ENCODE assay signal across 10 mouse cellular contexts in the genomic region with DNA sequence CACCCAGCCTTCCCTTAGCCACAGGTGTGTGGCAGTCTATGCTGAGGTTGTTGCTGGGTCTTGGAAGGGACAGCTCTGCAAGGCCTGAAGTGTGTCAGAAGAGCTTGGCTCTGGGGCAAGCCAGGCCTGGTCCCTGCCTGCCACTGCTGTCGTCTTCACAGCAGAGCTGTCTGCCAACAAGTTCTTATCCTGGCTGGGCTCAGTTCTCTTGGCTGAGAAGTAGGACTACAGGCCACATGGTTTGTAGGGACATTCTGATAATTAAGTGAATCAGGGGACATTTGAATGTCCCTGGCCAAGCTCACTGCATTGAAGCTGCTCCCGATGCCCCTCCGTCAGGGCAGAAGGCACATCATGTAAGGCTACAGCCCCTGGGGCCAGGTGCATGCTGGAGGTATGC. TPM values are rescaled to one million over a fixed set of nuclear protein-coding genes. Genes with fewer than 3 reads are reported as not detected.
DNase-seq lines count a peak whose midpoint lies in the region; ATAC-seq lines count a peak whose summit lies in the region.
"Had no signal": no experiment of that assay in that cellular context is flagged by ENCODE, and none has a peak within 500 bp of the region (broad histone marks: within the 10 kb centered on the region; RNA-seq: fewer than 3 reads in every experiment).

No protein-coding gene starts in this region.

- intact Hi-C loops in heart, postnatal 14 days (cut with DNase I) = no loop called here

- H3K9ac ChIP-seq in midbrain, embryonic 11.5 days (ENCODE audit: low read length) = peak overlapping the region; percentile 21; the same call in 1 of the 2 replicates

- peak overlapping the region; percentile 80 for H3K4me3 ChIP-seq in embryonic facial prominence, embryonic 10.5 days
- peak overlapping the region; percentile 64; the same call in 1 of the 2 replicates for H3K4me3 ChIP-seq in midbrain, embryonic 11.5 days (ENCODE audit: low read depth, low read length)

- 70% methylated on average over 3 of the region's 3 CpGs for WGBS in embryonic facial prominence, embryonic 10.5 days
- WGBS in midbrain, embryonic 11.5 days = 77% methylated on average over 3 of the region's 3 CpGs

- no peaks in the 10 kb centered on the region for H3K9me3 ChIP-seq in embryonic facial prominence, embryonic 10.5 days
- H3K9me3 ChIP-seq in midbrain, embryonic 11.5 days (ENCODE audit: control insufficient read depth, low read length) = no peaks in the 10 kb centered on the region

- peak overlapping the region; percentile 99 for H3K4me2 ChIP-seq in midbrain, embryonic 11.5 days

- peak; percentile 48 to 60 for DNase-seq in cerebellum, postnatal 25 days
- no peak for DNase-seq in cerebellum, adult 11 months
- no peak for DNase-seq in embryonic facial prominence, embryonic 10.5 days (ENCODE audit: low spot score)
- peak; percentile 49 to 68 for DNase-seq in heart, postnatal 14 days
- DNase-seq in midbrain, embryonic 11.5 days (ENCODE audit: low spot score, missing footprints) = no peak
- no peak for DNase-seq in ovary, adult 18-20 months (ENCODE audit: low spot score)
- no peak for DNase-seq in thymus, postnatal 10 days (ENCODE audit: low spot score in 2 of 2)
- DNase-seq in kidney, adult 9 months = no peak

- peaks cover 35% of the 10 kb centered on the region for H3K36me3 ChIP-seq in embryonic facial prominence, embryonic 10.5 days (replicated peaks)
- no peaks in the 10 kb centered on the region for H3K36me3 ChIP-seq in midbrain, embryonic 11.5 days (ENCODE audit: control insufficient read depth, insufficient read depth, low read length)

- ATAC-seq in midbrain, embryonic 11.5 days (ENCODE audit: low FRiP score) = no peak
- ATAC-seq: inflammation-experienced regulatory T-cells, adult 6 months had no signal

- H3K4me1 ChIP-seq in embryonic facial prominence, embryonic 10.5 days = peaks cover 80% of the 10 kb centered on the region
- H3K4me1 ChIP-seq in midbrain, embryonic 11.5 days (ENCODE audit: control insufficient read depth, insufficient read depth, low read length) = peaks cover 67% of the 10 kb centered on the region

- no peak overlapping the region for H3K27ac ChIP-seq in embryonic facial prominence, embryonic 10.5 days (replicated peaks)
- H3K27ac ChIP-seq in midbrain, embryonic 11.5 days (ENCODE audit: low read depth, low read length) = no peak overlapping the region

- peaks cover 71% of the 10 kb centered on the region for H3K27me3 ChIP-seq in embryonic facial prominence, embryonic 10.5 days (replicated peaks; ENCODE audit: low read depth, poor library complexity, severe bottlenecking)
- peaks cover 17% of the 10 kb centered on the region for H3K27me3 ChIP-seq in midbrain, embryonic 11.5 days (ENCODE audit: control insufficient read depth, insufficient read depth, low read length)

RNA-seq across cellular contexts. Expression of gene Gse1, which starts 3.6 kb away (rescaled TPM):
- polyA plus RNA-seq in embryonic facial prominence, embryonic 10.5 days (2016; fragmentation: Nextera tagmentation; extraction: Ambion mirVana) = 9.9 and 10.2 TPM in 2 replicates
- 10 to 100 TPM; 29.0 to 33.1 TPM for total RNA-seq in heart, postnatal 14 days (2021)
- 18.5 and 20.7 TPM in 2 replicates for polyA plus RNA-seq in midbrain, embryonic 11.5 days (2014; fragmentation: Nextera tagmentation; extraction: Ambion mirVana)

RNA-seq across cellular contexts. Expression of gene Fam92b, which starts 54.6 kb away (rescaled TPM):
- 0.83 and 0.86 TPM in 2 replicates for polyA plus RNA-seq in embryonic facial prominence, embryonic 10.5 days (2016; fragmentation: Nextera tagmentation; extraction: Ambion mirVana)
- total RNA-seq in heart, postnatal 14 days (2021) = not detected
- 2.4 and 3.4 TPM in 2 replicates for polyA plus RNA-seq in midbrain, embryonic 11.5 days (2014; fragmentation: Nextera tagmentation; extraction: Ambion mirVana)
- polyA plus RNA-seq: inflammation-experienced regulatory T-cells, adult 6 months; small intestine, adult 2 months had no signal

Comparison
In these comparisons a context has a peak if more than half of its experiments do, and no peak if none do; other contexts are left out.
1. DNase-seq: peak in cerebellum, postnatal 25 days (2 of 2) and heart, postnatal 14 days (2 of 2); none in cerebellum, adult 11 months (single experiment), embryonic facial prominence, embryonic 10.5 days (single experiment), midbrain, embryonic 11.5 days (single experiment), ovary, adult 18-20 months (single experiment), thymus, postnatal 10 days (0 of 2) and kidney, adult 9 months (single experiment).